Mouse (Mus musculus): ENCODE results near the gene Zkscan2. TPM values are rescaled to one million over a fixed set of nuclear protein-coding genes. Genes with fewer than 3 reads are reported as not detected.

Zkscan2 gene
- polyA plus RNA-seq, 1 experiment, result not detected

DNA sequence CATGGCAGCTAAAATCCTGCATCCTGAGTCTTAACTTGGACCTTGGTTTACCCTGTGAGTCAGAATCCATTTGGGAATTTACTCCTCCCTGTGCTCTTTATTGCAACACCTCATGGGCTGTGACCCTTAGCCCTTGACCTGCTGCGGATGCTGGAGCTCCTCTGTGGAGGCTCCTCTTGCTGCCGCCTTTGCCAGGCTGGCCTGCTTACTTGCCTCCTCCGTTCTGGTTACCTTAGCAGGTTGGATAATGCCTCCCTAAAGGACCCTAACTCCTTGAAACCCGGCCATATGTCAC is 69.9 kb downstream of the Zkscan2 start:
- Histone ChIP-seq H3K4me3 (no peak overlapping the region), H3K79me2 (ENCODE audit: control insufficient read depth, insufficient read depth) (no peaks in the 10 kb centered on the region), H3ac (ENCODE audit: control insufficient read depth, insufficient read length) (no peak overlapping the region), H3K36me3 (ENCODE audit: control insufficient read depth, insufficient read depth) (no peaks in the 10 kb centered on the region), H3K4me2 (ENCODE audit: low read depth) (no peak overlapping the region), H3K27me3 (ENCODE audit: control insufficient read depth, insufficient read depth, insufficient read length) (no peaks in the 10 kb centered on the region)
- no peak for TF ChIP-seq USF1 (IDR thresholded peaks at IDR 0.05; ENCODE audit: low read depth)
- 0 out of 2 replicates have a peak, but pooled peaks have one; percentile 16 for TF ChIP-seq CEBPB (IDR thresholded peaks at IDR 0.05; ENCODE audit: insufficient read depth, poor library complexity, severe bottlenecking)

GRCm38 (mm10) chr7:123429624-123430410 is 70.4 kb downstream of the Zkscan2 start:
- Histone ChIP-seq H3ac (ENCODE audit: control insufficient read depth, insufficient read length) (no peak overlapping the region), H3K4me2 (ENCODE audit: low read depth) (no peak overlapping the region), H3K79me2 (ENCODE audit: control insufficient read depth, insufficient read depth) (no peaks in the 10 kb centered on the region), H3K36me3 (ENCODE audit: control insufficient read depth, insufficient read depth) (no peaks in the 10 kb centered on the region), H3K4me3 (no peak overlapping the region), H3K27me3 (ENCODE audit: control insufficient read depth, insufficient read depth, insufficient read length) (no peaks in the 10 kb centered on the region)
- TF ChIP-seq POLR2A (IDR thresholded peaks at IDR 0.05; ENCODE audit: insufficient read length, low read depth) (no peak), SRF (IDR thresholded peaks at IDR 0.05; ENCODE audit: control insufficient read depth, insufficient read length, low read depth) (no peak), REST (IDR thresholded peaks at IDR 0.05; ENCODE audit: insufficient read depth, insufficient read length) (no peak), E2F4 (IDR thresholded peaks at IDR 0.05; ENCODE audit: insufficient read depth) (no peak), MYOD1 (IDR thresholded peaks at IDR 0.05; ENCODE audit: control insufficient read depth in 1 of 3, insufficient read length in 2 of 3, low read depth in 2 of 3) (no peak), POLR2AphosphoS2 (IDR thresholded peaks at IDR 0.05; ENCODE audit: insufficient read length, low read depth) (no peak), TCF12 (IDR thresholded peaks at IDR 0.05; ENCODE audit: insufficient read depth, poor library complexity, severe bottlenecking) (no peak), TCF3 (IDR thresholded peaks at IDR 0.05; ENCODE audit: insufficient read length, low read depth) (no peak), MAX (IDR thresholded peaks at IDR 0.05; ENCODE audit: low read depth) (no peak), MYOG (IDR thresholded peaks at IDR 0.05; ENCODE audit: control insufficient read depth in 1 of 3, insufficient read depth in 1 of 3, insufficient read length in 2 of 3, low read depth in 2 of 3) (no peak), USF1 (IDR thresholded peaks at IDR 0.05; ENCODE audit: low read depth) (no peak), CEBPB (IDR thresholded peaks at IDR 0.05; ENCODE audit: insufficient read depth, poor library complexity, severe bottlenecking) (no peak)

Other genes with a start within 250 kb of the Zkscan2 start
- 28.4 TPM for gene Lcmt1, start 130.7 kb downstream of the Zkscan2 start, polyA plus RNA-seq (2012; fragmentation: generic; extraction: Trizol)
- gene Arhgap17, start 130.5 kb downstream of the Zkscan2 start, polyA plus RNA-seq (2012; fragmentation: generic; extraction: Trizol), result 18.0 TPM
- not detected for gene Aqp8, start 38.2 kb downstream of the Zkscan2 start, polyA plus RNA-seq (2012; fragmentation: generic; extraction: Trizol)